Mouse (Mus musculus) kidney, embryonic 16.5 days (tissue): Measurements from ENCODE around the gene B4galnt2. TPM values are rescaled to one million over a fixed set of nuclear protein-coding genes. Genes with fewer than 3 reads are reported as not detected.

Experiments
- ATAC-seq: fragments of 200-750 bp; cut with Nextera tagmentation; 2 replicates; pipeline ENCODE4 v1.8.0; 2017; ENCODE audit warnings: moderate TSS enrichment; ENCODE audit not compliant: low FRiP score, low TSS enrichment
- H3K27ac ChIP-seq: fragments of 300-500 bp; sonication (generic); 2 replicates; pipeline ENCODE4 v1.5.1; 2014; ENCODE audit warnings: low read length
- H3K27me3 ChIP-seq: fragments of 300-500 bp; sonication (generic); 2 replicates; pipeline ENCODE4 v1.6.1; 2014; ENCODE audit warnings: low read length, control low read depth, mixed read lengths; ENCODE audit not compliant: insufficient read depth
- H3K36me3 ChIP-seq: fragments of 300-500 bp; sonication (generic); 2 replicates; pipeline ENCODE4 v1.6.1; 2014; ENCODE audit warnings: low read length, control low read depth, mixed read lengths; ENCODE audit not compliant: insufficient read depth
- H3K4me1 ChIP-seq: fragments of 300-500 bp; sonication (generic); 2 replicates; pipeline ENCODE4 v1.6.1; 2014; ENCODE audit warnings: low read length, control low read depth, mixed read lengths; ENCODE audit not compliant: insufficient read depth
- H3K4me2 ChIP-seq: fragments of 300-500 bp; sonication (generic); replicated peaks from 2 replicates; pipeline ENCODE4 v1.6.1; 2014; ENCODE audit warnings: low read depth, low read length
- H3K4me3 ChIP-seq: fragments of 300-500 bp; sonication (generic); 2 replicates; pipeline ENCODE4 v1.5.1; 2014; ENCODE audit warnings: mild to moderate bottlenecking, low read length
- H3K9ac ChIP-seq: fragments of 300-500 bp; sonication (generic); replicated peaks from 2 replicates; pipeline ENCODE4 v1.6.1; 2014; ENCODE audit warnings: low read length
- H3K9me3 ChIP-seq: fragments of 300-500 bp; sonication (generic); 2 replicates; pipeline ENCODE4 v1.6.1; 2016; ENCODE audit warnings: low read length, control low read depth
- WGBS: fragments of 180-500 bp; shearing (Covaris S2); extraction: QIAGEN DNeasy Blood & Tissue Kit; methylation state at CpG from one replicate; pipeline ENCODE4 v1.1.7; 2014; 5-methylcytosine and 5-hydroxymethylcytosine counted together
- polyA plus RNA-seq: library from polyadenylated mRNA; unstranded; fragments of >200 nt; fragmentation: Nextera tagmentation; extraction: Ambion mirVana; gene quantifications from 2 replicates; pipeline ENCODE4 v1.2.1, GENCODE M21; 2015

The B4galnt2 gene
- polyA plus RNA-seq, 1 experiment from 2014 or later, result 1.4 TPM

GRCm38 (mm10) chr11:95860071-95860490 is 54.6 kb downstream of the B4galnt2 start:
- WGBS, result 18% methylated on average over 3 of the region's 3 CpGs
- H3K36me3 ChIP-seq, result no peaks in the 10 kb centered on the region
- H3K9me3 ChIP-seq, result no peaks in the 10 kb centered on the region
- peak overlapping the region; percentile 82 for H3K9ac ChIP-seq
- no peak for ATAC-seq
- peak overlapping the region; percentile 96 for H3K4me2 ChIP-seq
- H3K4me3 ChIP-seq, result peak overlapping the region; percentile 82
- no peaks in the 10 kb centered on the region for H3K27me3 ChIP-seq
- peaks cover 12% of the 10 kb centered on the region for H3K4me1 ChIP-seq
- no peak overlapping the region for H3K27ac ChIP-seq

- H3K9ac ChIP-seq, result peak overlapping the region; percentile 82
- peaks cover 12% of the 10 kb centered on the region for H3K4me1 ChIP-seq
- peak overlapping the region; percentile 82 for H3K4me3 ChIP-seq
- H3K9me3 ChIP-seq, result 0 out of 2 replicates have a peak, but pooled peaks cover under 1% of the 10 kb centered on the region
- peak overlapping the region; percentile 96 for H3K4me2 ChIP-seq
- H3K27ac ChIP-seq, result peak overlapping the region; percentile 98
- no peaks in the 10 kb centered on the region for H3K36me3 ChIP-seq
- WGBS, result under 1% methylated on average over 35 of the region's 35 CpGs
- no peaks in the 10 kb centered on the region for H3K27me3 ChIP-seq
- peak; percentile 52 for ATAC-seq
Measured at GRCm38 (mm10) chr11:95859468-95859855, 55.2 kb downstream of the B4galnt2 start.

- H3K9ac ChIP-seq, result peak overlapping the region; percentile 82
- peak overlapping the region; percentile 98 for H3K27ac ChIP-seq
- H3K9me3 ChIP-seq, result peaks cover 3% of the 10 kb centered on the region; the same call in 1 of the 2 replicates
- under 1% methylated on average over 58 of the region's 58 CpGs for WGBS
- H3K36me3 ChIP-seq, result no peaks in the 10 kb centered on the region
- ATAC-seq, result peak; percentile 99
- H3K4me1 ChIP-seq, result peaks cover 12% of the 10 kb centered on the region
- peak overlapping the region; percentile 96 for H3K4me2 ChIP-seq
- H3K4me3 ChIP-seq, result peak overlapping the region; percentile 82
- no peaks in the 10 kb centered on the region for H3K27me3 ChIP-seq
Measured at GRCm38 (mm10) chr11:95858528-95859467, 55.9 kb downstream of the B4galnt2 start.

DNA sequence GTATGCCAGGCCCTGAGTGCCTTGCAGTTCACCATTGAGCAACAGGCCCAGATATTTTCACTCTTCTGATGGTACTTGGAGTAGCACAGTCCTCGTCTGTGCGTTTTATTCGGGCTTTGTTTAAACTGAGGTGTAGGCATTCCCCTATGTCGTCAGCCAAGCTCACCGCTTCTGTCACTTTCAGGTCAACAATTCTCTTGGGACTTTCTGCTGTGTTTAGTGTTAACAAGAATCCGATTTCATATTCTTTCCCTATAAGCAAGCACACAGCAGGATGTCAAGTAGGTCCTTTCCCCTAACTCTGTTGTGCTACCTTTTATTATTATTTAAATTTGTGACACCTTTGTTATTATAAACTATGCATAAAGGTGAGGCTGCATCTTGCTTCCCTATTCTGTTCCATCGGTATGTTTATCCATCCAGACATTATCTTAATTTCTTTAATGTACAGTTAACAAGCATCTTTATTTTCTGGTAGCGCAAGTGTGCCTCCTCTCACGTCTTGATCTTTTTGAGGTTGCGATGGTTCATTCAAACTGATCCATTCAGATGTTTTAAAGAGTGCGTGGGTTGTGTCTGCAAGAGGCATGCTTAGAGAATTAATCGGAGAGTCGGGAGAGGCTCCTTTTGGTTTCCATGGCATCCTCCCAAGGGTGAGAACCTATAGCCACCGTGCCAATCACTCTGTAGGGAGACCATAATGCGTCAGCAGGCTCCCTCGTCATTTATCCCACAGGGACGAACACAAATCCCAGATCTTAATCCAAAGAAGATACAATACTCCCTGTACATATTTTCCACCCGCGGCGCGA is 56.8 kb downstream of the B4galnt2 start:
- H3K27ac ChIP-seq, result peak overlapping the region; percentile 98
- H3K36me3 ChIP-seq, result no peaks in the 10 kb centered on the region
- H3K4me3 ChIP-seq, result peak overlapping the region; percentile 82
- peak overlapping the region; percentile 76 for H3K9ac ChIP-seq
- WGBS, result 18% methylated on average over 21 of the region's 21 CpGs
- peaks cover 3% of the 10 kb centered on the region; the same call in 1 of the 2 replicates for H3K9me3 ChIP-seq
- no peak for ATAC-seq
- H3K4me1 ChIP-seq, result peaks cover 12% of the 10 kb centered on the region
- peak overlapping the region; percentile 96 for H3K4me2 ChIP-seq
- H3K27me3 ChIP-seq, result no peaks in the 10 kb centered on the region

DNA sequence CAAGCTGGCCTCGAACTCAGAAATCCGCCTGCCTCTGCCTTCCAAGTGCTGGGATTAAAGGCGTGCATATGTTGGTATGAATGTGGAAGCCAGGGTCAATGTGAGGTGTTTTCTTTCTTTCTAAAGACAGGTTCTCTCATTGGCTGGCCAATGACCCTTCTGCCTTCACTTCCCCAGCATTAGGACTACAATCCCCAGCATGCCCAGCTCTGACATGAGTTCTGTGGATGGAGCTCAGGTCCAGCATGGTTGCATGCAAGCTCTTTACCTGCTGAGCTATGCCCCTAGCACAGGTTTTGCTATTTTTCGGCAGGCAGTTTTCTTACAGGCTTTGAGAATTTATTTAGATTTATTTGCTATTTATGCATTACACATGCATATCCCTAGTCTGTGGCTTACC is 57.4 kb downstream of the B4galnt2 start:
- Histone ChIP-seq H3K4me1 (peaks cover 12% of the 10 kb centered on the region), H3K9me3 (peaks cover 3% of the 10 kb centered on the region; the same call in 1 of the 2 replicates), H3K27me3 (no peaks in the 10 kb centered on the region), H3K36me3 (no peaks in the 10 kb centered on the region), H3K27ac (no peak overlapping the region), H3K4me3 (no peak overlapping the region), H3K9ac (no peak overlapping the region), H3K4me2 (no peak overlapping the region)
- ATAC-seq, result no peak
- WGBS, result 82% methylated on average over 4 of the region's 4 CpGs

DNA sequence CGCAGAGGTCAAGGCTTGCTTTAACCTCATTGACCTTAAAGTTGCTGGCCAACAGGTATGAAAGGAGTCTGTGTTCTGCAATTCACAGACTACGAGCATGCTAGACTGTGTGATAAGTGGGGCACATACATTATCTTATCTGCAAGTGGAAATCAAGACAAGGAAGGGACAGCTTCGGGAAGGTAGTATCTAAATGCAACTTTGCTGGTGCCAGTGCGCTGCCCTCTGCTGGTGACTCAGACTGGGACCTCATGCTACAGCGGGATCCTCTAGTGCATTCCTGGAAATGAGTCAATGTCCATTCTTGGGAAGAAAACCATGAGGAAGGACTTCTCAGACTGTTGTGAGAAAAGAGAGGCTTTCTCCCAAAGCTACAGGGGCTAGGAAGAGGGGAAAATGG is 61.0 kb downstream of the B4galnt2 start:
- Histone ChIP-seq H3K27me3 (no peaks in the 10 kb centered on the region), H3K27ac (no peak overlapping the region), H3K4me1 (peaks cover 6% of the 10 kb centered on the region; the same call in 1 of the 2 replicates), H3K9me3 (peaks cover 3% of the 10 kb centered on the region; the same call in 1 of the 2 replicates), H3K9ac (no peak overlapping the region), H3K4me2 (no peak overlapping the region), H3K36me3 (no peaks in the 10 kb centered on the region), H3K4me3 (no peak overlapping the region)
- 60% methylated on average over 5 of the region's 5 CpGs for WGBS
- no peak for ATAC-seq

DNA sequence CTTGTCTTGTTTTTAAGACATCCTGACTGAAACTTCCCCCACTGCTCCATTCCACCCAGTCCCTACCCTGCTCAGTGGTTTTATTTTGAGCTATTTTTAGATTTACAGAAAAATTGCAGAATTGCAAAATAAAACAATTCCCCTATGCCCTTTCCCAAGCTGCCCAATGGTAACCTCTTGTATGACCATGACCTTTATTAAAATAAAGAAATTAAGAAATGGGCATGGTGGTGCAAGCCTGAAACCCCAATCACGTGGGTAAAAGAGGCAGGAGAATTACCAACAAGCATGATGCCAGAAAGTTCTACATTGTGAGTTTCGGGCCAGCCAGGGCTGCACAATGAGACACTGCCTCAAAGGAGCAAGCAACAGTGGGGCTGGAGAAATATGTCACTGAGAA is 63.8 kb downstream of the B4galnt2 start:
- no peak overlapping the region for H3K27ac ChIP-seq
- H3K36me3 ChIP-seq, result no peaks in the 10 kb centered on the region
- ATAC-seq, result no peak
- WGBS, result 80% methylated on average over 2 of the region's 2 CpGs
- no peaks in the 10 kb centered on the region for H3K27me3 ChIP-seq
- no peaks in the 10 kb centered on the region for H3K4me1 ChIP-seq
- H3K9me3 ChIP-seq, result peaks cover 3% of the 10 kb centered on the region; the same call in 1 of the 2 replicates
- H3K4me2 ChIP-seq, result no peak overlapping the region
- no peak overlapping the region for H3K4me3 ChIP-seq
- H3K9ac ChIP-seq, result no peak overlapping the region

DNA sequence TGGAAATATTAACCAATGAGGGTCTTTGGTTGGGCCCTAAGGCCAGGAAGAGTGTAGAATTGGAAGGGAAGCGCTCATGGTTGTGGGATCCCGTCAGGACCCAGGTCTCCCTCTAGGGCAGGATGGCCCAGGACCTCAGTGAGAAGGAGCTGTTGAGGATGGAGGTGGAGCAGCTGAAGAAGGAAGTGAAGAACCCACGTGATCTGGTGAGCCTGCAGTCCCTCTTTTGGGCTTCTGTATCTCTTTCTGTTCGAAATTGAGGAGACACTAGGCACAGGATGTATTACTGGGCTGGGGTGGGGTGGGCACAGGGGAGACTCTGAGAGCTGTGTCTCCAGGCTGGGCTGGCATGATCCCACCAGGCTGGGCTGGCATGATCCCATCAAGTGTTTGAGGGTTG is 69.8 kb downstream of the B4galnt2 start:
- Histone ChIP-seq H3K9me3 (no peaks in the 10 kb centered on the region), H3K9ac (no peak overlapping the region), H3K36me3 (no peaks in the 10 kb centered on the region), H3K27ac (no peak overlapping the region), H3K4me3 (no peak overlapping the region), H3K4me2 (peak overlapping the region; percentile 37; the same call in 1 of the 2 replicates), H3K4me1 (peaks cover 6% of the 10 kb centered on the region; the same call in 1 of the 2 replicates), H3K27me3 (no peaks in the 10 kb centered on the region)
- 72% methylated on average over 4 of the region's 4 CpGs for WGBS
- no peak for ATAC-seq

DNA sequence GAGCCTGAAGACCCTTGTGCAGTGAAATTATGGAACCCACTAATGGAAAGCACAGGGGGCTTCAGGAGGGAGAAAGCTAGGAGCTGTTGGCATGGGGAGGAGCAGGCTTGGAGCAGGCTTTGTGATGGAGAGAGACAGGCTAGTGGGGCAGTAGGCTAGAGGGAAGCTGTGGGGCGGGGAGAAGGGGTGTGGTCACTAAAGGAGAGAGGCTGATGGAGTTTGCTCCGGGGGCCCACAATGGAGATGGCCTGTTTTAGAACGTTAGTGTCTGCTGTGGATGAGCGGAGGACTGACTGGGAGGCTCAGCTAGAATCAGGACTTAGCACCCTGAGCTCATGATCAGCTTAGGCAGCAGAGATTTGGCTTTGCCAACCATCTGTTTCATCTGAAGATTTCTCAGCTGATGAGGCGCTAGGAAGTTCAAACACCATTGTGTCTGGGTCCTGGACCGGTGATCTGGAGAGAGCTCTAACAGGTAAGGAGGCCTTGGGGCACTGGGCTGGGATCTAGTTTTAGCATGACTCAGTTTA is 71.2 kb downstream of the B4galnt2 start:
- H3K4me2 ChIP-seq, result peak overlapping the region; percentile 37
- ATAC-seq, result no peak
- WGBS, result 48% methylated on average over 6 of the region's 6 CpGs
- no peaks in the 10 kb centered on the region for H3K27me3 ChIP-seq
- H3K27ac ChIP-seq, result peak overlapping the region; percentile 74
- H3K4me1 ChIP-seq, result peaks cover 10% of the 10 kb centered on the region
- no peaks in the 10 kb centered on the region for H3K36me3 ChIP-seq
- H3K9me3 ChIP-seq, result no peaks in the 10 kb centered on the region
- H3K9ac ChIP-seq, result 0 out of 2 replicates have a peak overlapping the region, but pooled peaks have one; percentile 10
- H3K4me3 ChIP-seq, result peak overlapping the region; percentile 16
